ENCODE assay signal across 20 mouse cellular contexts in the genomic region with DNA sequence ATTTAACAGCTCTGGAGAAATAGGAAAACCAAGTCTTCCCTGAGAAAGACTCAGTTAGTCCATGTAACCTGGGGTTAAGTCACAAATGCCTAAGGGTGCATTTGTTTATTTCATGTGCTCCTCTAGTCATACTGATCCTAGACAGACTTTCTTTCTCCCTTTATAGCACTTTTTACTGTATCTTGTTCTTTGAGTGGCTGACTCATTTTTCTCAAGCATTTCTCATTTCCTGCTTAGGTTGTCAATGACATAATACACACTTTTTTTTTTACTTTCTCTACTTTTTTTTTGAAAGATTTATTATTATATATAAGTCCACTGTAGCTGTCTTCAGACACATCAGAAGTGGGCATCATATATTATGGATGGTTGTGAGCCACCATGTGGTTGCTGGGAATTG. TPM values are rescaled to one million over a fixed set of nuclear protein-coding genes. Genes with fewer than 3 reads are reported as not detected.
DNase-seq lines count a peak whose midpoint lies in the region; TF ChIP-seq lines count a peak whose summit lies in the region.
"Had no signal": no experiment of that assay in that cellular context is flagged by ENCODE, and none has a peak within 500 bp of the region (broad histone marks: within the 10 kb centered on the region; RNA-seq: fewer than 3 reads in every experiment).

No protein-coding gene starts in this region.

- no peak for TF ChIP-seq EP300 in CH12.LX (IDR thresholded peaks at IDR 0.05; ENCODE audit: low read length)

- H3K4me2 ChIP-seq in CH12.LX (ENCODE audit: insufficient read depth, low read depth, poor library complexity, severe bottlenecking) = no peak overlapping the region
- H3K4me2 ChIP-seq: embryonic facial prominence, embryonic 13.5 days; embryonic facial prominence, embryonic 15.5 days; forebrain, embryonic 12.5 days had no signal

- H3K27ac ChIP-seq in CH12.LX (ENCODE audit: insufficient read depth, low read depth) = no peak overlapping the region
- H3K27ac ChIP-seq: embryonic facial prominence, embryonic 13.5 days; embryonic facial prominence, embryonic 15.5 days; forebrain, embryonic 10.5 days; forebrain, embryonic 12.5 days had no signal

- no peak for TF ChIP-seq RAD21 in CH12.LX (IDR thresholded peaks at IDR 0.05; ENCODE audit: low read depth, low read length)

- H3K9me3 ChIP-seq in CH12.LX (replicated peaks; ENCODE audit: low read length) = no peaks in the 10 kb centered on the region
- H3K9me3 ChIP-seq: embryonic facial prominence, embryonic 13.5 days; embryonic facial prominence, embryonic 15.5 days; forebrain, embryonic 10.5 days; forebrain, embryonic 12.5 days had no signal

- peaks cover 3 to 35% of the 10 kb centered on the region in 2 experiments for H3K36me3 ChIP-seq in CH12.LX (replicated peaks in 1 of 2; ENCODE audit: control insufficient read depth in 1 of 2, insufficient read depth in 1 of 2, low read length in 1 of 2)
- H3K36me3 ChIP-seq: forebrain, embryonic 12.5 days had no signal

- DNase-seq in 416B (ENCODE audit: low read depth) (peak; percentile 10), CH12.LX (ENCODE audit: extremely low read depth) (no peak)
- no peak for DNase-seq in T-cell, adult 2 months (ENCODE audit: low spot score)
- DNase-seq in urinary bladder, postnatal 10 days (ENCODE audit: low spot score) = no peak
- DNase-seq in layer of hippocampus, postnatal 25 days (ENCODE audit: extremely low spot score in 1 of 2, low spot score in 1 of 2) = no peak
- DNase-seq: adrenal gland, adult 2 months; adrenal gland, postnatal 10 days; adrenal gland, postnatal 25 days; cerebellum, adult 11 months; cerebellum, adult 18-20 months; cerebellum, adult 8-10 months; cerebellum, adult 9-11 months; cerebellum, postnatal 14 days; cerebellum, postnatal 36 days; embryo, embryonic 11 days had no signal

- no peak for TF ChIP-seq CTCF in CH12.LX (conservative IDR thresholded peaks at IDR 0.05 in 1 of 2, IDR thresholded peaks at IDR 0.05 in 1 of 2; ENCODE audit: low read depth in 2 of 2, low read length in 2 of 2)

- no peaks in the 10 kb centered on the region for H3K27me3 ChIP-seq in CH12.LX (replicated peaks)
- H3K27me3 ChIP-seq: embryonic facial prominence, embryonic 13.5 days; embryonic facial prominence, embryonic 15.5 days; forebrain, embryonic 12.5 days had no signal

- no peak overlapping the region for H3K4me3 ChIP-seq in CH12.LX (replicated peaks in 1 of 3; ENCODE audit: low read depth in 2 of 3, low read length in 2 of 3, poor library complexity in 1 of 3)
- H3K4me3 ChIP-seq: embryonic facial prominence, embryonic 13.5 days; embryonic facial prominence, embryonic 15.5 days; erythroblast, embryonic 14.5 days; forebrain, embryonic 10.5 days; forebrain, embryonic 12.5 days had no signal

- 0 out of 2 replicates have a peak, but pooled peaks cover 2% of the 10 kb centered on the region for H3K79me2 ChIP-seq in CH12.LX (replicated peaks; ENCODE audit: control insufficient read depth, extremely low read depth, insufficient read depth, poor library complexity, severe bottlenecking)

- in situ Hi-C loops in CH12.LX (cut with MboI; ENCODE audit: low pct_ligation_motif_present, low pct_unique_long_range_greater_than_20kb, low sequenced_read_pairs) = loop anchor here (10.0 kb wide), 1 partner anchor 82 kb away; the partner anchor contains the start of gene C1galt1c1

- no peak overlapping the region for H3K9ac ChIP-seq in CH12.LX (ENCODE audit: insufficient read depth, low read depth)
- H3K9ac ChIP-seq: embryonic facial prominence, embryonic 13.5 days; embryonic facial prominence, embryonic 15.5 days; forebrain, embryonic 12.5 days had no signal

- H3K4me1 ChIP-seq in CH12.LX (ENCODE audit: control insufficient read depth in 1 of 2, insufficient read depth in 2 of 2) = peaks cover 0 to 10% of the 10 kb centered on the region in 2 experiments; a peak in 2 of 4 replicates
- H3K4me1 ChIP-seq: embryonic facial prominence, embryonic 13.5 days; embryonic facial prominence, embryonic 15.5 days; forebrain, embryonic 10.5 days; forebrain, embryonic 12.5 days had no signal

- dilution Hi-C loops in CH12.LX (cut with MboI; ENCODE audit: extremely low pct_ligation_motif_present, extremely low pct_unique_long_range_greater_than_20kb, low sequenced_read_pairs) = no loop called here

- no peak for TF ChIP-seq POLR2A in CH12.LX (IDR thresholded peaks at IDR 0.05; ENCODE audit: low read depth, low read length)

TF ChIP-seq in CH12.LX, 34 proteins besides CTCF, POLR2A, EP300 and RAD21:
- TF ChIP-seq MYC (IDR thresholded peaks at IDR 0.05; ENCODE audit: low read depth, low read length) = no peak
- TF ChIP-seq CHD1 (IDR thresholded peaks at IDR 0.05; ENCODE audit: low read depth, low read length) = no peak
- TF ChIP-seq ZNF384 (IDR thresholded peaks at IDR 0.05; ENCODE audit: low read depth, low read length) = peak; percentile 61

RNA-seq across cellular contexts. Expression of gene Cul4b, which starts 22.7 kb away (rescaled TPM):
- total RNA-seq in CH12.LX (2012; rRNA removed) (17.6 and 23.0 TPM in 2 replicates), CH12.LX (2014; rRNA removed) (34.7 and 41.1 TPM in 2 replicates)
- polyA plus RNA-seq in CH12.LX (2012; ENCODE audit: insufficient read length, low read depth) = 31.7 and 37.6 TPM in 2 replicates
- 10 to 100 TPM; 32.2 to 34.7 TPM for total RNA-seq in layer of hippocampus, postnatal 25 days (2021)

RNA-seq across cellular contexts. Expression of gene Mcts1, which starts 47.1 kb away (rescaled TPM):
- total RNA-seq in CH12.LX (2012; rRNA removed) (48.5 and 61.3 TPM in 2 replicates), CH12.LX (2014; rRNA removed) (183 and 219 TPM in 2 replicates)
- 62.2 and 86.5 TPM in 2 replicates for polyA plus RNA-seq in CH12.LX (2012; ENCODE audit: insufficient read length, low read depth)
- total RNA-seq in layer of hippocampus, postnatal 25 days (2021) = 10 to 100 TPM; 92.2 to 93.4 TPM
